Comparison of ENCODE assay signal across 22 mouse cellular contexts in the genomic region with DNA sequence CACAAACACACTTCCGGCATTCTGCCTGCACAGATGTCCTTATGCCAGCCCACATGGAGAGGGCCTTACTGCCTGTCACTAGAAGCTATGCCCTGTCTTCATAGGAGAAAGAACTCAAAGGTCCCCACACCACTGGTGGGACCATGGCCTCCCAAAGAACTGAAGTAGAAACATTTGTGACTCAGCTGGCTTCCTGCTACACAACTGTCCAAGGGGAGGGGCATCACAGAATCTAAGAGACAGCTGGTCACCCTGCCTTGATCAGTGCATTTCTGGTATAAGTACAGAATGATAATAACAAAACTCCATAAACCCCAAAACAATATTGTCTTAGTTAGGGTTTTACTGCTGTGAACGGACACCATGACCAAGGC.
A peak's percentile ranks its signal among the peaks of the same experiment; 100 is the strongest.
DNase-seq lines count a peak whose midpoint lies in the region; ATAC-seq and TF ChIP-seq lines count a peak whose summit lies in the region.
"Had no signal": no experiment of that assay in that cellular context is flagged by ENCODE, and none has a peak within 500 bp of the region (broad histone marks: within the 10 kb centered on the region; RNA-seq: fewer than 3 reads in every experiment).

No protein-coding gene starts in this region.

- no peaks in the 10 kb centered on the region for H3K79me2 ChIP-seq in myocyte (ENCODE audit: control insufficient read depth, insufficient read depth)

- no peak overlapping the region for H3K4me2 ChIP-seq in lung, postnatal 0 days (replicated peaks; ENCODE audit: low read depth, low read length)
- peak overlapping the region; percentile 37 for H3K4me2 ChIP-seq in myocyte (ENCODE audit: low read depth)
- H3K4me2 ChIP-seq: embryonic facial prominence, embryonic 12.5 days; embryonic facial prominence, embryonic 15.5 days; heart, embryonic 13.5 days; hindbrain, embryonic 12.5 days had no signal

- no peaks in the 10 kb centered on the region for H3K9me3 ChIP-seq in lung, postnatal 0 days (ENCODE audit: low read length)
- H3K9me3 ChIP-seq: embryonic facial prominence, embryonic 12.5 days; embryonic facial prominence, embryonic 15.5 days; heart, embryonic 10.5 days; hindbrain, embryonic 12.5 days had no signal

- 83% methylated on average over 2 of the region's 2 CpGs for WGBS in lung, postnatal 0 days

- H3K27me3 ChIP-seq in lung, postnatal 0 days (replicated peaks; ENCODE audit: insufficient read depth, low read length), result no peaks in the 10 kb centered on the region
- H3K27me3 ChIP-seq in myocyte (ENCODE audit: control insufficient read depth, insufficient read depth, insufficient read length), result no peaks in the 10 kb centered on the region
- H3K27me3 ChIP-seq: CH12.LX; embryonic facial prominence, embryonic 12.5 days; embryonic facial prominence, embryonic 15.5 days; heart, embryonic 13.5 days; hindbrain, embryonic 12.5 days; Patski had no signal

- no peak for TF ChIP-seq CTCF in lung, postnatal 0 days (IDR thresholded peaks at IDR 0.05)

- no peak overlapping the region for H3K27ac ChIP-seq in lung, postnatal 0 days (ENCODE audit: low read length)
- H3K27ac ChIP-seq: embryonic facial prominence, embryonic 12.5 days; embryonic facial prominence, embryonic 15.5 days; heart, adult 2 months; heart, embryonic 10.5 days; heart, embryonic 13.5 days; hindbrain, embryonic 12.5 days had no signal

- no peak overlapping the region for H3K9ac ChIP-seq in lung, postnatal 0 days (replicated peaks; ENCODE audit: low read depth)
- H3K9ac ChIP-seq: embryonic facial prominence, embryonic 12.5 days; embryonic facial prominence, embryonic 15.5 days; forebrain, postnatal 0 days; heart, embryonic 13.5 days; hindbrain, embryonic 12.5 days had no signal

- peak; percentile 19 for ATAC-seq in lung, postnatal 0 days
- no peak for ATAC-seq in inflammation-experienced regulatory T-cells, adult 6 months
- ATAC-seq: forebrain, embryonic 14.5 days; forebrain, postnatal 0 days; hindbrain, embryonic 16.5 days; Patski had no signal

- no peak for TF ChIP-seq POLR2A in myocyte (IDR thresholded peaks at IDR 0.05; ENCODE audit: insufficient read length, low read depth)

- H3K4me3 ChIP-seq in lung, postnatal 0 days (ENCODE audit: low read depth, low read length), result no peak overlapping the region
- H3K4me3 ChIP-seq in myocyte, result no peak overlapping the region
- H3K4me3 ChIP-seq: embryonic facial prominence, embryonic 12.5 days; embryonic facial prominence, embryonic 15.5 days; heart, adult 2 months; heart, embryonic 10.5 days; heart, embryonic 13.5 days; hindbrain, embryonic 12.5 days had no signal

- H3K36me3 ChIP-seq in lung, postnatal 0 days (ENCODE audit: insufficient read depth, low read length), result no peaks in the 10 kb centered on the region
- H3K36me3 ChIP-seq in myocyte (ENCODE audit: control insufficient read depth, insufficient read depth), result no peaks in the 10 kb centered on the region
- H3K36me3 ChIP-seq: embryonic facial prominence, embryonic 12.5 days; embryonic facial prominence, embryonic 15.5 days; G1E; heart, embryonic 10.5 days; heart, embryonic 13.5 days; hindbrain, embryonic 12.5 days had no signal

- peak; percentile 26 to 27 for DNase-seq in cerebellum, postnatal 25 days
- no peak for DNase-seq in cerebellum, adult 11-12 months
- no peak for DNase-seq in lung, postnatal 0 days (ENCODE audit: low spot score)
- DNase-seq in lung, postnatal 25 days (ENCODE audit: low spot score), result no peak
- DNase-seq: cerebellum, postnatal 14 days; forebrain, postnatal 0 days; gastrocnemius, postnatal 25 days; heart, adult 2 months; heart, postnatal 14 days; kidney, adult 8-10 months had no signal

- no peak; the same call in 1 of the 2 replicates for TF ChIP-seq EP300 in lung, postnatal 0 days (IDR thresholded peaks at IDR 0.05)

- no peak overlapping the region for H3ac ChIP-seq in myocyte (ENCODE audit: control insufficient read depth, insufficient read length)

- H3K4me1 ChIP-seq in lung, postnatal 0 days (ENCODE audit: insufficient read depth, low read depth, low read length), result no peaks in the 10 kb centered on the region
- H3K4me1 ChIP-seq: embryonic facial prominence, embryonic 12.5 days; embryonic facial prominence, embryonic 15.5 days; heart, embryonic 10.5 days; hindbrain, embryonic 12.5 days had no signal

TF ChIP-seq in myocyte, 11 proteins besides CTCF, POLR2A, EP300 and RAD21:
- TF ChIP-seq MYOD1 (IDR thresholded peaks at IDR 0.05; ENCODE audit: control insufficient read depth in 1 of 3, insufficient read length in 2 of 3, low read depth in 2 of 3) (peak in 2 of 3 experiments; percentile 25 to 41), TCF12 (IDR thresholded peaks at IDR 0.05; ENCODE audit: insufficient read depth, poor library complexity, severe bottlenecking) (no peak), POLR2AphosphoS2 (IDR thresholded peaks at IDR 0.05; ENCODE audit: insufficient read length, low read depth) (no peak), CEBPB (IDR thresholded peaks at IDR 0.05; ENCODE audit: insufficient read depth, poor library complexity, severe bottlenecking) (no peak), TCF3 (IDR thresholded peaks at IDR 0.05; ENCODE audit: insufficient read length, low read depth) (no peak), REST (IDR thresholded peaks at IDR 0.05; ENCODE audit: insufficient read depth, insufficient read length) (no peak), USF1 (IDR thresholded peaks at IDR 0.05; ENCODE audit: low read depth) (no peak), MAX (IDR thresholded peaks at IDR 0.05; ENCODE audit: low read depth) (no peak), MYOG (IDR thresholded peaks at IDR 0.05; ENCODE audit: control insufficient read depth in 1 of 3, insufficient read depth in 1 of 3, insufficient read length in 2 of 3, low read depth in 2 of 3) (peak in 1 of 3 experiments; percentile 53), E2F4 (IDR thresholded peaks at IDR 0.05; ENCODE audit: insufficient read depth) (no peak), SRF (IDR thresholded peaks at IDR 0.05; ENCODE audit: control insufficient read depth, insufficient read length, low read depth) (no peak)
TF ChIP-seq in myocyte: peak in this region for 2.

Comparison
In these comparisons a context has a peak if more than half of its experiments do, and no peak if none do; other contexts are left out.
1. DNase-seq: peak in cerebellum, postnatal 25 days (2 of 2); none in cerebellum, adult 11-12 months (single experiment), lung, postnatal 0 days (single experiment) and lung, postnatal 25 days (single experiment).